8 mouse cellular contexts compared by ENCODE assay signal in the genomic region with DNA sequence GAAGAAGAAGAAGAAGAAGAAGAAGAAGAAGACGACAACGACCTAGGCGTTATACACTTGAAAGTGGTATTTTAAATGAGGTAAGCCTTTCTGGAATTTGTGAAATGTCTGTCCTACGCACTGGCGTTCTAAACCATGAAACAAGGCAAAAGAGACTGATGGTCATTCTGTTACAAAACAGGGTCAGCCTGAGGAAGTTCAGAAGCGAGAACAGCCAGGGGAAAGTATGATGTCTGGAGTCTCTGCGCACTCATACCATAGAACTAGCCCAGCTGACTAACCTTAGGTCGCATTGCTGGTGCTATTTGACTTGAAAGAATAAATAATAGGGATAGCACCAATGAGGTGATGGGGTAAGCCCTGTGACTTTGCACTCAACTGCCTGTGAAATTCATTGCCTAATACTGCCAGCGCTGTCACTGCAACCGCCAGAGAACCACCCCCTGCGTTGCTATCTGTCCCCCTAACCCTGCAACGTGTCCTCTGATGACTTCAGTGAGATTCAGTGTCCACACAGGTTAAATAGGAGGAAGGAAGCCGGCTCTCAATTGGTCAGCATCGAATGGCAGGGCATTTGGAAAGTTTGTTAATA.
DNase-seq lines count a peak whose midpoint lies in the region; ATAC-seq and TF ChIP-seq lines count a peak whose summit lies in the region.

No protein-coding gene starts in this region.

- intact Hi-C loops in heart, postnatal 25 days (cut with DNase I), result loop anchor here (2.0 to 10.0 kb wide), 4 partner anchors 60 to 940 kb away; no protein-coding TSS in a partner anchor

- peak overlapping the region; percentile 87 for H3K27ac ChIP-seq in heart, embryonic 11.5 days (ENCODE audit: low read depth, low read length)
- H3K27ac ChIP-seq in hindbrain, postnatal 0 days, result 0 out of 2 replicates have a peak overlapping the region, but pooled peaks have one; percentile 56
- H3K27ac ChIP-seq in stomach, embryonic 16.5 days (ENCODE audit: low read length), result peak overlapping the region; percentile 74; the same call in 1 of the 2 replicates

- H3K36me3 ChIP-seq in heart, embryonic 11.5 days (ENCODE audit: control insufficient read depth, insufficient read depth, low read length), result no peaks in the 10 kb centered on the region
- no peaks in the 10 kb centered on the region for H3K36me3 ChIP-seq in hindbrain, postnatal 0 days (ENCODE audit: insufficient read depth, low read length)
- H3K36me3 ChIP-seq in stomach, embryonic 16.5 days (ENCODE audit: control insufficient read depth, insufficient read depth, low read length), result no peaks in the 10 kb centered on the region

- peak overlapping the region; percentile 68 for H3K4me2 ChIP-seq in heart, embryonic 11.5 days
- peak overlapping the region; percentile 58 for H3K4me2 ChIP-seq in hindbrain, postnatal 0 days (ENCODE audit: low read depth, low read length)
- peak overlapping the region; percentile 65 for H3K4me2 ChIP-seq in stomach, embryonic 16.5 days (ENCODE audit: low read depth, low read length)

- 36% methylated on average over 14 of the region's 14 CpGs for WGBS in heart, embryonic 11.5 days (ENCODE audit: insufficient replicate concordance)
- 50% methylated on average over 14 of the region's 14 CpGs for WGBS in hindbrain, postnatal 0 days
- 42% methylated on average over 14 of the region's 14 CpGs for WGBS in stomach, embryonic 16.5 days

- peaks cover 16% of the 10 kb centered on the region for H3K4me1 ChIP-seq in heart, embryonic 11.5 days (ENCODE audit: control insufficient read depth, insufficient read depth, low read length)
- H3K4me1 ChIP-seq in hindbrain, postnatal 0 days (ENCODE audit: insufficient read depth, low read length), result peaks cover 13% of the 10 kb centered on the region
- H3K4me1 ChIP-seq in stomach, embryonic 16.5 days (ENCODE audit: control insufficient read depth, insufficient read depth, low read length), result 0 out of 2 replicates have a peak, but pooled peaks cover 6% of the 10 kb centered on the region

- no peaks in the 10 kb centered on the region for H3K27me3 ChIP-seq in heart, embryonic 11.5 days (ENCODE audit: control insufficient read depth, insufficient read depth, low read length)
- H3K27me3 ChIP-seq in hindbrain, postnatal 0 days (ENCODE audit: insufficient read depth, low read length), result no peaks in the 10 kb centered on the region
- H3K27me3 ChIP-seq in stomach, embryonic 16.5 days (ENCODE audit: control insufficient read depth, insufficient read depth, low read length), result no peaks in the 10 kb centered on the region

- H3K9ac ChIP-seq in heart, embryonic 11.5 days (ENCODE audit: low read depth, low read length), result peak overlapping the region; percentile 65
- no peak overlapping the region for H3K9ac ChIP-seq in hindbrain, postnatal 0 days (replicated peaks; ENCODE audit: low read length)
- H3K9ac ChIP-seq in stomach, embryonic 16.5 days (ENCODE audit: low read length), result peak overlapping the region; percentile 56; the same call in 1 of the 2 replicates

- DNase-seq in heart, postnatal 25 days (ENCODE audit: low spot score), result no peak
- peak; percentile 5 for DNase-seq in embryo, embryonic 11 days
- DNase-seq in hindbrain, postnatal 0 days (ENCODE audit: low spot score), result no peak
- peak; percentile 10 for DNase-seq in lung, postnatal 10 days
- no peak for DNase-seq in frontal cortex, adult 2 months (ENCODE audit: extremely low spot score in 1 of 2, low spot score in 1 of 2)

- no peak for TF ChIP-seq CTCF in hindbrain, postnatal 0 days (IDR thresholded peaks at IDR 0.05; ENCODE audit: low read depth)

- H3K4me3 ChIP-seq in heart, embryonic 11.5 days (ENCODE audit: low read depth, low read length), result peak overlapping the region; percentile 43
- H3K4me3 ChIP-seq in hindbrain, postnatal 0 days (ENCODE audit: low read length), result peak overlapping the region; percentile 31
- H3K4me3 ChIP-seq in stomach, embryonic 16.5 days (replicated peaks; ENCODE audit: low read length), result peak overlapping the region; percentile 45

- no peaks in the 10 kb centered on the region for H3K9me3 ChIP-seq in heart, embryonic 11.5 days (replicated peaks; ENCODE audit: control insufficient read depth, low read length)
- H3K9me3 ChIP-seq in hindbrain, postnatal 0 days (ENCODE audit: low read length), result no peaks in the 10 kb centered on the region
- no peaks in the 10 kb centered on the region for H3K9me3 ChIP-seq in stomach, embryonic 16.5 days (replicated peaks; ENCODE audit: control insufficient read depth, low read length)

- no peak for ATAC-seq in heart, embryonic 11.5 days (replicated peaks; ENCODE audit: insufficient number of reproducible peaks, low FRiP score, low TSS enrichment)
- no peak for ATAC-seq in hindbrain, postnatal 0 days
- 0 out of 2 replicates have a peak, but pooled peaks have one; percentile 1 for ATAC-seq in stomach, embryonic 16.5 days (ENCODE audit: insufficient read depth, low FRiP score)
- no peak for ATAC-seq in CD4-positive, CD25-positive, alpha-beta regulatory T cell, adult 4 months

Comparison
In these comparisons a context has a peak if more than half of its experiments do, and no peak if none do; other contexts are left out.
1. DNase-seq: peak in embryo, embryonic 11 days (single experiment) and lung, postnatal 10 days (single experiment); none in heart, postnatal 25 days (single experiment), hindbrain, postnatal 0 days (single experiment) and frontal cortex, adult 2 months (0 of 2).
2. Peak in every context shown above with its lines, with median percentiles within 50 percentile points of each other: H3K27ac ChIP-seq, H3K4me2 ChIP-seq and H3K4me3 ChIP-seq.